ENCODE assay signal across 10 mouse cellular contexts in genomic region chr4:122988004-122988403, GRCm38 (mm10). TPM values are rescaled to one million over a fixed set of nuclear protein-coding genes. Genes with fewer than 3 reads are reported as not detected.
DNase-seq lines count a peak whose midpoint lies in the region; ATAC-seq and TF ChIP-seq lines count a peak whose summit lies in the region.
"Not testable (repeated sequence)": the region's sequence is repeated elsewhere in the genome, so short reads cannot be mapped to it uniquely, and the experiment has no call there.
"Had no signal": no experiment of that assay in that cellular context is flagged by ENCODE, and none has a peak within 500 bp of the region (broad histone marks: within the 10 kb centered on the region; RNA-seq: fewer than 3 reads in every experiment).

No protein-coding gene starts in this region.

- H3K27ac ChIP-seq in gastrocnemius, adult 2 months; intestine, postnatal 0 days (ENCODE audit: low read depth, low read length); liver, embryonic 14.5 days: not testable (repeated sequence)

- H3K36me3 ChIP-seq in intestine, postnatal 0 days (ENCODE audit: control insufficient read depth, insufficient read depth); liver, embryonic 14.5 days (replicated peaks; ENCODE audit: control insufficient read depth, insufficient read depth, low read depth): not testable (repeated sequence)

- TF ChIP-seq EP300 in liver, embryonic 14.5 days (IDR thresholded peaks at IDR 0.05; ENCODE audit: low read depth): not testable (repeated sequence)

- TF ChIP-seq CTCF in gastrocnemius, adult 2 months (IDR thresholded peaks at IDR 0.05): peak; percentile 8; the same call in 1 of the 2 replicates
- TF ChIP-seq CTCF in intestine, postnatal 0 days (IDR thresholded peaks at IDR 0.05; ENCODE audit: low read depth): peak; percentile 61
- peak; percentile 37 for TF ChIP-seq CTCF in liver, embryonic 14.5 days (IDR thresholded peaks at IDR 0.05; ENCODE audit: low read depth)

- not testable (repeated sequence) for H3K4me1 ChIP-seq in intestine, postnatal 0 days (replicated peaks; ENCODE audit: control insufficient read depth, insufficient read depth, low read length); liver, embryonic 14.5 days (replicated peaks; ENCODE audit: control insufficient read depth in 2 of 2, insufficient read depth in 2 of 2, low read length in 1 of 2)

- H3K27me3 ChIP-seq in intestine, postnatal 0 days (replicated peaks; ENCODE audit: control insufficient read depth, insufficient read depth, low read length); liver, embryonic 14.5 days (ENCODE audit: control insufficient read depth, insufficient read depth, low read length): not testable (repeated sequence)

- 69% methylated on average over 3 of the region's 3 CpGs for WGBS in intestine, postnatal 0 days
- WGBS in liver, embryonic 14.5 days (ENCODE audit: insufficient replicate concordance): 54% methylated on average over 3 of the region's 3 CpGs

- intact Hi-C loops in gastrocnemius, adult 2 months (cut with DNase I): loop anchor here (5.0 kb wide), 1 partner anchor 76 kb away; no protein-coding TSS in a partner anchor

- H3K9me3 ChIP-seq in intestine, postnatal 0 days (ENCODE audit: control insufficient read depth); liver, embryonic 14.5 days (ENCODE audit: control insufficient read depth, low read length): not testable (repeated sequence)

- peak; percentile 15 to 16 for DNase-seq in B cell, adult 2 months
- DNase-seq in ES-CJ7 (ENCODE audit: low read depth, low spot score) (peak; percentile 56), R1 (ENCODE audit: low read depth, low spot score) (peak; percentile 72)
- DNase-seq in gastrocnemius, adult 2 months; liver, embryonic 14.5 days (ENCODE audit: low read depth in 3 of 3, low spot score in 3 of 3): not testable (repeated sequence)
- peak; percentile 36 for DNase-seq in retina, embryonic 14.5 days (ENCODE audit: low spot score)
- peak; percentile 43 for DNase-seq in thymus, postnatal 14 days

- H3K4me2 ChIP-seq in intestine, postnatal 0 days (replicated peaks; ENCODE audit: low read depth); liver, embryonic 14.5 days (ENCODE audit: low read depth): not testable (repeated sequence)

- not testable (repeated sequence) for H3K4me3 ChIP-seq in gastrocnemius, adult 2 months; intestine, postnatal 0 days (ENCODE audit: low read depth, low read length); liver, embryonic 14.5 days (ENCODE audit: insufficient read depth in 1 of 2, low read depth in 2 of 2, low read length in 2 of 2)

- not testable (repeated sequence) for H3K9ac ChIP-seq in intestine, postnatal 0 days (ENCODE audit: low read depth, low read length); liver, embryonic 14.5 days (replicated peaks)

- ATAC-seq in intestine, postnatal 0 days; liver, embryonic 14.5 days (ENCODE audit: insufficient read depth): not testable (repeated sequence)

RNA-seq across cellular contexts. Expression of gene Mycl, which starts 7.4 kb away (rescaled TPM):
- under 1 TPM; 0.13 to 0.42 TPM for total RNA-seq in gastrocnemius, adult 2 months (2021)
- polyA plus RNA-seq in intestine, postnatal 0 days (2015; fragmentation: Nextera tagmentation; extraction: Ambion mirVana): 2.5 and 2.9 TPM in 2 replicates
- 0.37 and 0.53 TPM in 2 replicates for polyA plus RNA-seq in liver, embryonic 14.5 days (2012; rRNA removed)
- 0.44 and 0.52 TPM in 2 replicates for polyA plus RNA-seq in liver, embryonic 14.5 days (2014; fragmentation: Nextera tagmentation; extraction: Ambion mirVana)

RNA-seq across cellular contexts. Expression of gene Mfsd2a, which starts 27.0 kb away (rescaled TPM):
- total RNA-seq in gastrocnemius, adult 2 months (2021): under 1 TPM in 1 of 2 experiments, not detected in 1; 0.10 TPM
- 189 and 247 TPM in 2 replicates for polyA plus RNA-seq in intestine, postnatal 0 days (2015; fragmentation: Nextera tagmentation; extraction: Ambion mirVana)
- 0.03 and 0.08 TPM in 2 replicates for polyA plus RNA-seq in liver, embryonic 14.5 days (2012; rRNA removed)
- polyA plus RNA-seq in liver, embryonic 14.5 days (2014; fragmentation: Nextera tagmentation; extraction: Ambion mirVana): 0.22 TPM in 1 of 2 replicates, not detected in the other
- total RNA-seq: adrenal gland, postnatal 25 days; granulocyte monocyte progenitor cell, adult 5-6 weeks had no signal

RNA-seq across cellular contexts. Expression of gene Trit1, which starts 28.4 kb away (rescaled TPM):
- total RNA-seq in gastrocnemius, adult 2 months (2021): 1 to 10 TPM; 6.0 to 7.2 TPM
- polyA plus RNA-seq in intestine, postnatal 0 days (2015; fragmentation: Nextera tagmentation; extraction: Ambion mirVana): 5.6 and 5.8 TPM in 2 replicates
- 2.4 and 3.7 TPM in 2 replicates for polyA plus RNA-seq in liver, embryonic 14.5 days (2012; rRNA removed)
- polyA plus RNA-seq in liver, embryonic 14.5 days (2014; fragmentation: Nextera tagmentation; extraction: Ambion mirVana): 5.2 and 5.3 TPM in 2 replicates

Comparison
In these comparisons a context has a peak if more than half of its experiments do, and no peak if none do; other contexts are left out.
1. CTCF ChIP-seq: peak in every context shown above with its lines; median percentile 61 in intestine, postnatal 0 days; 37 in liver, embryonic 14.5 days; 8 in gastrocnemius, adult 2 months.
2. RNA of gene Mfsd2a, which starts 27.0 kb away (polyA plus RNA-seq): 189 to 247 TPM in intestine, postnatal 0 days; 0.03 to 0.22 TPM in liver, embryonic 14.5 days; every median in the first group is over 100 times any median in the second.